Mouse (Mus musculus) spleen, adult 18-20 months (tissue): Measurements from ENCODE around the gene Ntan1.
"Not testable (repeated sequence)": the region's sequence is repeated elsewhere in the genome, so short reads cannot be mapped to it uniquely, and the experiment has no call there.

ENCODE experiments used
- DNase-seq, 2 experiments: peaks; one replicate each; pipeline ENCODE4 v3.0.0; 2022; ENCODE audit warnings: mixed read lengths in 2 of 2

The Ntan1 gene

GRCm38 (mm10) chr16:13834382-13834781 is 15.7 kb downstream of the Ntan1 start:
- DNase-seq = no peak

GRCm38 (mm10) chr16:13840056-13840455 is 21.4 kb downstream of the Ntan1 start:
- no peak for DNase-seq

GRCm38 (mm10) chr16:13840956-13841355 is 22.3 kb downstream of the Ntan1 start:
- DNase-seq = no peak

- no peak for DNase-seq
Measured at GRCm38 (mm10) chr16:13845031-13845430, 26.4 kb downstream of the Ntan1 start.

GRCm38 (mm10) chr16:13846675-13847074 is 28.0 kb downstream of the Ntan1 start:
- DNase-seq = no peak

- DNase-seq = no peak
Measured at GRCm38 (mm10) chr16:13848310-13848709, 29.7 kb downstream of the Ntan1 start.

- DNase-seq = no peak
Measured at GRCm38 (mm10) chr16:13851446-13851845, 32.8 kb downstream of the Ntan1 start.

GRCm38 (mm10) chr16:13853886-13854285 is 35.2 kb downstream of the Ntan1 start:
- no peak for DNase-seq

- no peak for DNase-seq
Measured at GRCm38 (mm10) chr16:13866076-13866475, 47.4 kb downstream of the Ntan1 start.

- no peak for DNase-seq
Measured at GRCm38 (mm10) chr16:13866616-13867015, 48.0 kb downstream of the Ntan1 start.

- DNase-seq = not testable (repeated sequence)
Measured at GRCm38 (mm10) chr16:13867406-13867805, 48.8 kb downstream of the Ntan1 start.

GRCm38 (mm10) chr16:13867910-13868514 is 49.4 kb downstream of the Ntan1 start:
- no peak for DNase-seq

GRCm38 (mm10) chr16:13875483-13875882 is 56.8 kb downstream of the Ntan1 start:
- no peak for DNase-seq

GRCm38 (mm10) chr16:13883094-13883774 is 64.6 kb downstream of the Ntan1 start:
- no peak for DNase-seq
